Mouse (Mus musculus) embryonic facial prominence, embryonic 14.5 days (tissue): ENCODE measurements around the gene Cep41. TPM values are rescaled to one million over a fixed set of nuclear protein-coding genes. Genes with fewer than 3 reads are reported as not detected.

Experiments used
- ATAC-seq: fragments of 200-750 bp; cut with Nextera tagmentation; 2 replicates; pipeline ENCODE4 v1.8.0; 2017; ENCODE audit warnings: low read depth, moderate number of reproducible peaks, moderate TSS enrichment
- DNase-seq: peaks from one replicate; pipeline ENCODE4 v3.0.0-alpha.2; 2015; ENCODE audit warnings: low spot score
- H3K27ac ChIP-seq: fragments of 300-500 bp; sonication (generic); replicated peaks from 2 replicates; pipeline ENCODE4 v1.5.1; 2014; ENCODE audit warnings: low read depth, mild to moderate bottlenecking, low read length, moderate library complexity
- H3K27me3 ChIP-seq: fragments of 300-500 bp; sonication (generic); replicated peaks from 2 replicates; pipeline ENCODE4 v1.6.1; 2014; ENCODE audit warnings: low read length; ENCODE audit not compliant: control insufficient read depth, insufficient read depth
- H3K36me3 ChIP-seq: fragments of 300-500 bp; sonication (generic); 2 replicates; pipeline ENCODE4 v1.6.1; 2014; ENCODE audit warnings: low read length, mixed read lengths; ENCODE audit not compliant: control insufficient read depth, insufficient read depth
- H3K4me1 ChIP-seq: fragments of 300-500 bp; sonication (generic); 2 replicates; pipeline ENCODE4 v1.6.1; 2014; ENCODE audit warnings: antibody characterized with exemption, low read length; ENCODE audit not compliant: control insufficient read depth, insufficient read depth
- H3K4me2 ChIP-seq: fragments of 300-500 bp; sonication (generic); 2 replicates; pipeline ENCODE4 v1.6.1; 2014; ENCODE audit warnings: low read depth, mild to moderate bottlenecking, low read length, moderate library complexity, mixed read lengths
- H3K4me3 ChIP-seq: fragments of 300-500 bp; sonication (generic); 2 replicates; pipeline ENCODE4 v1.5.1; 2014; ENCODE audit warnings: low read depth, mild to moderate bottlenecking, low read length
- H3K9ac ChIP-seq: fragments of 300-500 bp; sonication (generic); 2 replicates; pipeline ENCODE4 v1.6.1; 2014; ENCODE audit warnings: low read depth, mild to moderate bottlenecking, low read length, moderate library complexity, mixed read lengths
- H3K9me3 ChIP-seq: fragments of 300-500 bp; sonication (generic); 2 replicates; pipeline ENCODE4 v1.6.1; 2016; ENCODE audit warnings: low read length; ENCODE audit not compliant: control insufficient read depth
- whole genome bisulfite sequencing: fragments of 180-500 bp; shearing (Covaris S2); extraction: QIAGEN DNeasy Blood & Tissue Kit; methylation state at CpG from one replicate; pipeline ENCODE4 v1.1.7; 2014; 5-methylcytosine and 5-hydroxymethylcytosine counted together
- microRNA counts: library from miRNA; unstranded; fragments of <30 nt; microRNA quantifications from one replicate; lab custom pipeline; 2017
- microRNA-seq: library from miRNA; unstranded; fragments of <30 nt; microRNA quantifications from one replicate; pipeline ENCODE4, GENCODE M21; 2016; ENCODE audit warnings: borderline number of aligned reads
- polyA plus RNA-seq: library from polyadenylated mRNA; unstranded; fragments of >200 nt; fragmentation: Nextera tagmentation; extraction: Ambion mirVana; gene quantifications from 2 replicates; pipeline ENCODE4 v1.2.1, GENCODE M21; 2014

Gene Cep41
- polyA plus RNA-seq, 1 experiment from 2014 or later: 38.6 TPM

DNA sequence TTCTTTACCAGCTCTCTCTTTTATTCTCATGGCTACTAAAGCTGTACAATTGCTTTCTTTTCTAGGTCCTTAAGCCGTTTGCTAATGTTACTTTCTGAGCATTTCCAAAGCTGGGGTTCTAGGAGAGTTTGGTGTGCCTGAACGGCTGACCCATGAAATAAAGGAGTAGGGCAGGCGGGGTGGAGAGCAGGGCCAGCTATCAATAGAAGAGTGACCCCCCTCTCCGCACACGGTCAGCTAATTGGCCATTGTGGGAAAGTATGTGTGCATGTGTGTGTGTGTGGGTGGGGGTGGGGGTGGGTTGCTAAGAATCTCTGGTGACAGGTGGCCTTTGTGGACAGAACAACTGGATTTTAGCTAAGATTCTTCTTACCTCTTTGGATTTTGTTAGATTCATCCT is 82.3 kb downstream of the Cep41 start:
- DNase-seq: no peak
- no peak overlapping the region for H3K4me2 ChIP-seq
- no peaks in the 10 kb centered on the region for H3K36me3 ChIP-seq
- H3K9me3 ChIP-seq: no peaks in the 10 kb centered on the region
- 74% methylated on average over 5 of the region's 5 CpGs for WGBS
- H3K27ac ChIP-seq: no peak overlapping the region
- ATAC-seq: no peak
- peaks cover 12% of the 10 kb centered on the region for H3K4me1 ChIP-seq
- H3K4me3 ChIP-seq: no peak overlapping the region
- H3K9ac ChIP-seq: no peak overlapping the region
- H3K27me3 ChIP-seq: no peaks in the 10 kb centered on the region

DNA sequence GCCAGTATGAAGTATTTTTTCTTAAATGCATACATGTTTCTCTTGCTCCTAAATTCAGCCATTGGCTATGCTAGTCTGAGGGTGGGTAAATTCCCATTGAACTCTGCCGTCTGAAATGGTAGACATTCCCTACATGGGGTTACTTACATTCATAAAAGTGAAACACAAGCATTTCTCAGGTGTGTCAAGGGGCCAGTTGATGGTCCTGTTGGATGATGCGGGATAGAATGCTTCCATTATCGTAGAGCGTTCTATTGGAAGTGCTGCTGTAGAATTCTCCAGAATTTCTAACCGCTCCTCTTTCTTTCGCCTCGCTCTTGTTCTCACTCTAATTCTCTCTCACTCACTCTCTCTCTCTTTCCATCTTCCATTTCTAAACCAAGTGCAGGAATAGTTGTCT is 82.8 kb downstream of the Cep41 start, which contains the start of gene Cpa5:
Gene Cpa5 (plus strand): TSS at position 301 of the 400 bp plus-strand sequence.
- Histone ChIP-seq H3K4me2 (no peak within 1 kb of the TSS), H3K36me3 (no peaks in the 10 kb centered on the region), H3K9ac (no peak within 1 kb of the TSS), H3K27ac (no peak within 1 kb of the TSS), H3K4me3 (no peak within 1 kb of the TSS), H3K4me1 (peaks cover 8% of the 10 kb centered on the region), H3K9me3 (no peaks in the 10 kb centered on the region), H3K27me3 (no peaks in the 10 kb centered on the region)
- DNase-seq (no peak), ATAC-seq (no peak)
- WGBS: 94% methylated on average over 7 of the region's 7 CpGs

DNA sequence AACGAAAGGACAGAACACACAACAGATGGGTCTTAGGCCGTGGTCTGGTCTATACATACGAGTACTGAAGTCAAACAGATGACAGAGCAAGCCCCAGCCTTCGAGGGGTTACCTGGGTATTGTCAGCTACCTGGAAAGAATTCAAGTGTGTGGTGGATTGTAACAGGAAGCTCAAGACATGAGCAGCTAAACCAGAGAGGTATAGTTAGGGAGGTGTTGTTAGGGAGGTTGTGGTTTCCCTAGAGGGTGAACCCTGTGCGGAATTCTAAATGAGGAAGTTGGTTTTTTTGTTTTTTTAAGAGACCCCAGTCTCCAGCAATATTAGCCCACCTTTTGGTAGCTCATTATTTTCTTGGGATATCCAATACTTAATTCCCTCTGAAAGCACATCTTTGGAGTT is 87.9 kb downstream of the Cep41 start:
- no peak overlapping the region for H3K27ac ChIP-seq
- no peak overlapping the region for H3K4me3 ChIP-seq
- ATAC-seq (0 out of 2 replicates have a peak, but pooled peaks have one; percentile 55), DNase-seq (no peak)
- no peak overlapping the region for H3K9ac ChIP-seq
- peaks cover 2% of the 10 kb centered on the region; the same call in 1 of the 2 replicates for H3K4me1 ChIP-seq
- WGBS: 64% methylated on average over 5 of the region's 5 CpGs
- no peaks in the 10 kb centered on the region for H3K9me3 ChIP-seq
- H3K4me2 ChIP-seq: no peak overlapping the region
- no peaks in the 10 kb centered on the region for H3K36me3 ChIP-seq
- H3K27me3 ChIP-seq: no peaks in the 10 kb centered on the region

DNA sequence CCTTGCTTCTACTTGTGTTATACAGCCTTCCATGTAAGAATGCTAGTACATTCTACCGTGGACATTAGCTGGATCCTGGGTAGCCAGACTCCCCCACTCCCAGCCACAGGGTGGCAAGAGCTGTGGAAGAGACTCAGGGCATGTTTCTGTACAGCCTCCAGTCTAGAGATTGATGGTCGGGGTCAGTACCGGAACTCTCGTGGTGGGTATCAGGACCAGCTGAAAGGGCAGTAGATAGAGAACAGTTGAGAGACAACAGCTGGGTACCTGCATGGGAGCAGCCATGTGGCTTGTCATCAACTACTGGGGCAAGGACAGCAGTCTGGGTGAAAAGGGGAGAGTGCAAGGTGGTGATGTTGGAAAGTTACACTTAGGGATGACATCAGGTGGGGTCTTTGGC is 88.4 kb downstream of the Cep41 start:
- H3K4me2 ChIP-seq: no peak overlapping the region
- DNase-seq: no peak
- H3K4me1 ChIP-seq: peaks cover 2% of the 10 kb centered on the region; the same call in 1 of the 2 replicates
- H3K9me3 ChIP-seq: no peaks in the 10 kb centered on the region
- H3K27ac ChIP-seq: no peak overlapping the region
- no peak overlapping the region for H3K4me3 ChIP-seq
- WGBS: 94% methylated on average over 4 of the region's 4 CpGs
- no peak for ATAC-seq
- H3K36me3 ChIP-seq: no peaks in the 10 kb centered on the region
- no peaks in the 10 kb centered on the region for H3K27me3 ChIP-seq
- H3K9ac ChIP-seq: no peak overlapping the region

DNA sequence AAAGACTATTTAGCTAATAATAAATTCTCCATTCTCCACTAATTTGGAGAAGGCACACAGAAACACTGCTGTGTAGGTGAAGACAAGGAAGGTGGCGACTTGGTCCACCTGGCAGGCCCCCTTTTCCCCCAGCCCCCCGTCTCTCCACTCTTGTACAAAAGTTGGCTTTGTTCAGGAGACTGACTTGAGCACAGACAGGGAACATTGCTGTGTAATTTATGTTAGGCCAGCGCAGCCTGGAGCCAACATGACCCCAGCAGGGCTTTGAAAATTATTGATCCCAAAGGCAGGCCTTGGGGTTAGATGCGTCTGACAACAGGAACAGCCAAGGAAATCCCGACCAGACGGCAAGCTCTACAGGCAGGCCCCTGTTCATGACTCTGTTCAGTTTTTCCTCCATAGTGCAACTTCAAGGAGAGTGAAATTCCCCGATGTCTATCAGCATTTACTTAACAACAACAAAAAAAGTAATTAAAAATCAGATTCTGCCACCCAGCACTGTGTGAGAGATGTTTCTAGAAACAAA is 89.1 kb downstream of the Cep41 start:
- no peak overlapping the region for H3K9ac ChIP-seq
- 50% methylated on average over 7 of the region's 7 CpGs for WGBS
- no peak for ATAC-seq
- no peaks in the 10 kb centered on the region for H3K9me3 ChIP-seq
- no peak overlapping the region for H3K4me3 ChIP-seq
- H3K4me1 ChIP-seq: peaks cover 2% of the 10 kb centered on the region; the same call in 1 of the 2 replicates
- H3K36me3 ChIP-seq: no peaks in the 10 kb centered on the region
- no peak overlapping the region for H3K27ac ChIP-seq
- H3K27me3 ChIP-seq: no peaks in the 10 kb centered on the region
- H3K4me2 ChIP-seq: no peak overlapping the region
- DNase-seq: no peak

MicroRNAs within 50 kb of the gene (microRNA counts, 519-probe panel; counts per million panel counts)
- microRNA mmu-miR-335-3p (lab: Ali Mortazavi, UCI) (3,025 counts per million, percentile 71 among the panel's probes with 10 or more counts), microRNA mmu-miR-335-5p (lab: Ali Mortazavi, UCI) (4,264 counts per million, percentile 96 among the panel's probes with 10 or more counts)

Small RNA genes within 50 kb of the gene (microRNA-seq; reads per million reads assigned to microRNA genes)
- gene Mir335: 51,095 reads per million, percentile 99 among the genes with 10 or more reads in this experiment

Other genes with a start within 250 kb of the Cep41 start
- 31.0 and 36.9 TPM in 2 replicates for gene Tmem209, start 184.0 kb downstream of the Cep41 start, polyA plus RNA-seq
- 0.51 TPM in 1 of 2 replicates, not detected in the other for gene Ssmem1, start 183.9 kb downstream of the Cep41 start, polyA plus RNA-seq
- 3.3 and 4.5 TPM in 2 replicates for gene Cpa2, start 152.2 kb downstream of the Cep41 start, polyA plus RNA-seq
- gene Cpa4, start 125.4 kb downstream of the Cep41 start, polyA plus RNA-seq: 3.0 and 3.4 TPM in 2 replicates
- gene Cpa5, start 82.7 kb downstream of the Cep41 start, polyA plus RNA-seq: 0.92 and 1.3 TPM in 2 replicates
- gene Cpa1, start 54.5 kb downstream of the Cep41 start, polyA plus RNA-seq: 1.3 and 1.7 TPM in 2 replicates
- gene Mest, start 29.8 kb upstream of the Cep41 start, polyA plus RNA-seq: 2,046 and 2,257 TPM in 2 replicates
- gene Copg2, start 203.0 kb upstream of the Cep41 start, polyA plus RNA-seq: 29.0 and 31.3 TPM in 2 replicates
- 0.29 and 0.30 TPM in 2 replicates for gene Tsga13, start 221.8 kb upstream of the Cep41 start, polyA plus RNA-seq